Mouse (Mus musculus) bone marrow, adult 2 months (tissue): ENCODE results near the gene Msln.

Source experiments
- CTCF ChIP-seq: fragments of 200-500 bp; IDR thresholded peaks from 2 replicates; pipeline ENCODE4 v1.5.1; 2011; ENCODE audit warnings: low read length, control low read depth; ENCODE audit not compliant: control insufficient read depth, insufficient read depth
- POLR2A ChIP-seq: fragments of 200-500 bp; IDR thresholded peaks from 2 replicates; pipeline ENCODE4 v1.6.1; 2011; ENCODE audit warnings: low read depth, mild to moderate bottlenecking, control low read depth, low read length, borderline replicate concordance; ENCODE audit not compliant: control insufficient read depth

- TF ChIP-seq CTCF, result no peak
- no peak for TF ChIP-seq POLR2A
Observed at GRCm38 (mm10) chr17:25775318-25776062, 21.3 kb upstream of the Msln start.
